Mouse (Mus musculus) Patski (cell line): ENCODE measurements around the gene Ankrd10. TPM values are rescaled to one million over a fixed set of nuclear protein-coding genes. Genes with fewer than 3 reads are reported as not detected.

Experiments
- ATAC-seq: fragments of 100-300 bp; one replicate; pipeline ENCODE4 v1.8.0; 2021
- CTCF ChIA-PET: fragments of 350-600 bp; sonication (Branson Sonifier 250); formaldehyde crosslinking; loops from one replicate; lab custom pipeline; 2022; ENCODE audit warnings: inconsistent platforms; lab: Charles Lee
- POLR2A ChIA-PET: fragments of 350-600 bp; sonication (Branson Sonifier 250); formaldehyde crosslinking; loops from one replicate; lab custom pipeline; 2022; ENCODE audit warnings: antibody characterized with exemption, inconsistent platforms; lab: Charles Lee
- DNase-seq: peaks from one replicate; pipeline ENCODE4 v3.0.0-alpha.2; 2011; ENCODE audit warnings: low read depth, low spot score
- H3K27me3 ChIP-seq: fragments of 371-371 bp; one replicate; pipeline ENCODE4 v1.5.1; 2021
- CTCF ChIP-seq: fragments of 100-300 bp; IDR thresholded peaks from one replicate; pipeline ENCODE4 v1.5.1; 2021
- in situ Hi-C: fragments of 300-500 bp; cut with MboI; formaldehyde crosslinking; loops from 3 replicates; pipeline ENCODE4 v1.11.1; 2018; ENCODE audit warnings: low pct_unique_long_range_greater_than_20kb, mixed read lengths
- polyA plus RNA-seq: library from polyadenylated mRNA; unstranded; gene quantifications from one replicate; pipeline ENCODE4 v1.2.3, GENCODE M21; 2021

Gene Ankrd10
- polyA plus RNA-seq, 1 experiment from 2014 or later: 78.7 TPM

DNA sequence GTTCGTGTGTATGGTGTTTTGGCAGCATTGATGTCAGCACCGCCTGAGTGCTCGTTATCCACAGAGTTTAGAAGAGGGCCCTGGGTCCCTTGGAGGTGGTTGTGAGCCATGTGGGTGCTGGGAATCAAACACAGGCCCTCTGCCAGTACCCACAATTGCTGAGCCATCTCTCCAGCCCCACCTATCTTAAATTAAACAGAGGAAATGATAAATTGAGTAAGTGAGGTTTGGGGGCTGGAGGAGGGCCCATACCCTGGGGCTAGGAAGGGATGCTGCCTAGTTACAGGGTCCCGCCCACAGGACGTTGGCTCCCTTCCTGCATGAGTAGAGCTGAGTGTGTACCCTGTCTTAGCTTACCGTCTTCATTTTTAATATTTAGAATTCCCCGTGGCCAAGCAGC, 70.8 kb downstream of the Ankrd10 start:
- H3K27me3 ChIP-seq: no peaks in the 10 kb centered on the region
- in situ Hi-C loops: loop anchor here (5.0 kb wide), 1 partner anchor 38 kb away; no protein-coding TSS in a partner anchor
- DNase-seq: no peak
- ATAC-seq: no peak
- ChIA-PET POLR2A (no interaction called here), CTCF (interaction anchor here (0.6 kb wide), 1 partner anchor 37 kb away, joined by 3 read pairs; no protein-coding TSS in a partner anchor)
- TF ChIP-seq CTCF: no peak

GRCm38 (mm10) chr8:11564236-11564635, 71.3 kb downstream of the Ankrd10 start:
- TF ChIP-seq CTCF: no peak
- DNase-seq: no peak
- POLR2A ChIA-PET: no interaction called here
- H3K27me3 ChIP-seq: no peaks in the 10 kb centered on the region
- CTCF ChIA-PET: interaction anchor here (0.6 kb wide), 1 partner anchor 37 kb away, joined by 3 read pairs; no protein-coding TSS in a partner anchor
- in situ Hi-C loops: loop anchor here (5.0 kb wide), 1 partner anchor 38 kb away; no protein-coding TSS in a partner anchor
- ATAC-seq: no peak

Other genes starting within 250 kb of the Ankrd10 start
- 70.7 TPM for gene Rab20, start 157.0 kb downstream of the Ankrd10 start, polyA plus RNA-seq
- gene Naxd, start 138.3 kb downstream of the Ankrd10 start, polyA plus RNA-seq: 108 TPM
- 46.2 TPM for gene Cars2, start 85.0 kb downstream of the Ankrd10 start, polyA plus RNA-seq
- gene Ing1, start 80.2 kb downstream of the Ankrd10 start, polyA plus RNA-seq: 71.3 TPM
- gene 1700016D06Rik, start 65.3 kb upstream of the Ankrd10 start, polyA plus RNA-seq: not detected
- 53.7 TPM for gene Arhgef7, start 92.0 kb upstream of the Ankrd10 start, polyA plus RNA-seq
- not detected for gene Tex29, start 204.7 kb upstream of the Ankrd10 start, polyA plus RNA-seq